Mouse (Mus musculus) layer of hippocampus, adult 9-11 months (tissue): ENCODE results near the gene Pih1d1.
"Not testable (repeated sequence)": the region's sequence is repeated elsewhere in the genome, so short reads cannot be mapped to it uniquely, and the experiment has no call there.

Experiments used
- DNase-seq: peaks from one replicate; pipeline ENCODE4 v3.0.0; 2022

The Pih1d1 gene

DNA sequence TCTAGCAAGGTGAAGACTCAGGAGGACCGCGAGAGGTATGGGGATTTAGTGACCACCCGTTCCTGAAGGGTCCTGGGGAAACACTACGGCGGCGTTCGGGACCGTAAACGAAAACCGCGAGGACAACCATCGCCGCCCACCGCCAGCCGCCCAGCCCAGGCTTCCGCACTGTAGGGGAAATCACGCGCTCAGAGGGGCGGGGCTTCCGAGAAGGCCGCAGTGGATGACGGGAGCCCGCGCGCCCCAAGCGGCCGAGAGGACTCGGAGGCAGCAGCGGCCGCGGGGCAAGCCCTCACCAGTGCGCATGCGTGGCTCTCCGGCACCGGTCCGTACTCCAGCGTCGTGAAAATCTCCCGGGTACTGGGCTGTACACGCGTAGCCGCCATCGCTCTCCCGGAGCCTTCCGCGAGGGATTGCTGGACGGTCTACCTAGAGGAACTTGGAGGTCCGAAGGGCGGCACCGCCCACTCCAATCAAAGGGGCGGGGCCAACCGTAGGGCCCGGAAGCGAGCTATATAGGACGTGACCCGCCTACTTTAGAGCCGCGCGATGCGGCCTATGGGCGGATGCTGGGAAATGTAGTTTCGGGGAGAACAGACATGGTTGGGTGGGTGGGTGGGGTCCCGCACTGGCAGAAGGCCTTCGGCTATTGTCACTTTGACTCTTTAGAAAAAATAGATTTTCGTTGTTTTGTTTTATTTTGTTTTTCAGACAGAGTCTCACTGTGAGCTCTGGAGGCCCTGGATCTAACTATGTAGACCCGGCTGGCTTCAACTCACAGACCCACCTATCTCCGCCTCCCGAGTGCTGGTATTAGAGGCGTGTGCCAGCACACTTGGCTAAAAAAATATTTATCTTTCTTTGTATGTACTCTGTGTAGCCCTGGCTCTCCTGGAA is at the start of gene Pih1d1, which contains the start of gene Aldh16a1:
Pih1d1 (plus strand) TSS at position 208 of the 897 bp plus-strand sequence.
Aldh16a1 (minus strand) TSS at position 489 of the 897 bp plus-strand sequence.
- DNase-seq, result peak; percentile 97

- no peak for DNase-seq
These were observed 49.2 kb upstream of the Pih1d1 start for GRCm38 (mm10) chr7:45104941-45105340.

- DNase-seq, result no peak
These were observed 48.6 kb upstream of the Pih1d1 start for GRCm38 (mm10) chr7:45105491-45105890.

DNA sequence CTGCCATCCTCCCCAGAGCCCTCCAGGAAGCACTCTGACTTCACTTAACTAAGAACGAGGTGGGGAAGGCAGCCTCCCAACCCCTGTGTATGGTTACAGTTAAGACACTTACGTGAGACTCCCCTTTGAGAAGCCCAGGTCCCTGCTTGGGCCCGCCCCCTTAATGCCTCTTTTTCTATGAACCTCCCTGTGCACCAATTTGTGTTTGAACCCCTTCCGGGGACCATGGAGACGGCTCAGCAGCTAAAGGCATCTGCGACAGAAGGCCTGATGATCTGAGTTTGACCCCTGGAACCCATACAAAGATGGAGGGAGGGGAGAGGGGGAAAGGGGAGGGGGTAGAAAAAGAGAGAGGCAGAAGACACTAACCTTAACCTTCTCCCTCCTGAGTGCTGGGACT is 47.7 kb upstream of the Pih1d1 start:
- no peak for DNase-seq

DNA sequence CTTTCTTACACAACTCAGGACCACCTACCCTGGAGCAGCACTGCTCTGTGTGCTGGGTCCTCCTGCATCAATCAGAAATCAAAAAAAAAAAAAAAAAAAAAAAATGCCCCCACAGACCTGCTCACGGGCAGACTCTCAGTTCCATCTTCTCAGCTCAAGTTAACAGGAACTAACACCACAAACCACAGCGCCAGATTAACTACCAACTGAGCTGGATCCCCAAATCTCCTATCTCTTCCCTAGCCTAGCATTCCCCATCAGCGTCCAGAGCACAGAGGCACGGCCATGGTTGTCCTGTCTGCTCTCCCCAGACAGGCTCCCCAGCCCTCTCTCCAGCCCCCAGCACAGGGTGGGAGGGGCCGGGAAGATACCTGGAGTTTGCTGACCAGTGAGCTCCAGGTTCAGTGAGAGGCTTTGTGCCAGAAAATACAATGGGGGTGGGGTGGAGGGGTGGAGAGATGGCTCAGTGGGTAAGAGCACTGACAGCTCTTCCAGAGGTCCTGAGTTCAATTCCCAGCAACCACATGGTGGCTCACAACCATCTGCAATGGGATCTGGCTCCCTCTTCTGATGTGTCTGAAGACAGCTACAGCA is 47.0 kb upstream of the Pih1d1 start:
- no peak for DNase-seq

DNA sequence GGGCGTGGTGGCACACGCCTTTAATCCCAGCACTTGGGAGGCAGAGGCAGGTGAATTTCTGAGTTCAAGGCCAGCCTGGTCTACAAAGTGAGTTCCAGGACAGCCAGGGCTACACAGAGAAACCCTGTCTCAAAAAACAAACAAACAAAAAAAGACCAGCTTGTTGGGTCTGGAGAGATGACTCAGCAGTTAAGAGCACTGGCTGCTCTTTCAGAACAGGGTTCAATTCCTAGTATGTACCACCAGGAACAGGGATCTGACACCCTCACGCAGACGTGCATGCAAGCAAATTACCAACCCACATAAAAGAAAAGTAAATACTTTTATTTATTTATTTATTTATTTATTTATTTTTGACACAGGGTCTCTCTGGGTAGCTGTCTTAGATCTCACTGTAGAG is 44.0 kb upstream of the Pih1d1 start:
- DNase-seq, result not testable (repeated sequence)

GRCm38 (mm10) chr7:45111940-45112339 is 42.2 kb upstream of the Pih1d1 start:
- no peak for DNase-seq

GRCm38 (mm10) chr7:45112529-45112928 is 41.6 kb upstream of the Pih1d1 start:
- DNase-seq, result no peak

DNA sequence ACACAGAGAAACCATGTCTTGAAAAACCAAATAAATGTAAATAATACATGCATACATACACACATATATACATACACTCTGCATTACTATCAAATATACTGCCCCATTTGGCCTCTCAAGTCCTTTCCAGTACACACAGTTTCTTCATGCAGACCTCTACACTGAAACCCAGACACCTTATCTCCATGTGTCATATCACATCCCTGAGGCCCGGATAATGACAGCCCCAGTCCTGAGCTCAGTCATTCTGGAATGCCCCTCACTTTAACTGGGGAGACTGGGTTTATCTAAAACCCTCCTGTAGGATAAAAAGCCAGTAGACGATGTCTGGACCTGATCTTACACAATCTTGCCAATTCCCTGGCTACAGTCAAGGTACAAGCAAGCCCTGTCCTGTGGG is 40.6 kb upstream of the Pih1d1 start:
- DNase-seq, result no peak

DNA sequence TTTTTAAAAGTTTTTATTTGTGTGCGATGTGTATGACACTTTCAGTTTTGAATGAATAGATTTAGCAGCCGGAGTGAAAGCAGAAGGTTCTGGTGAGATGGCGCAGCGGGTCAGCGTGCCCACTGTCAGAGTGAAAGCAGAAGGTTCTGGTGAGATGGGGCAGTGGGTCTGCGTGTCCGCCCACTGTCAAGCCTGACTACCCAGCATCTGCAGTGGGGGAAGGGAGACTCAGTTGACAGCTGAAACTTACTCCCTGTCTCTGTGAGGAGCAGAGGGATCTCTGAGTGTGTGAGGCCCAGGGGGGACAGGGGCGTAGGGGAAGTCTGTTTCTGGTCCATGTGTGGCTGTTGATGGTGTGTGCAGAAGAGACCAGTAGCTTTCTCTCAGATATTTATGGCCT is 36.5 kb upstream of the Pih1d1 start:
- peak; percentile 39 for DNase-seq

GRCm38 (mm10) chr7:45118336-45118735 is 35.8 kb upstream of the Pih1d1 start:
- DNase-seq, result no peak

DNA sequence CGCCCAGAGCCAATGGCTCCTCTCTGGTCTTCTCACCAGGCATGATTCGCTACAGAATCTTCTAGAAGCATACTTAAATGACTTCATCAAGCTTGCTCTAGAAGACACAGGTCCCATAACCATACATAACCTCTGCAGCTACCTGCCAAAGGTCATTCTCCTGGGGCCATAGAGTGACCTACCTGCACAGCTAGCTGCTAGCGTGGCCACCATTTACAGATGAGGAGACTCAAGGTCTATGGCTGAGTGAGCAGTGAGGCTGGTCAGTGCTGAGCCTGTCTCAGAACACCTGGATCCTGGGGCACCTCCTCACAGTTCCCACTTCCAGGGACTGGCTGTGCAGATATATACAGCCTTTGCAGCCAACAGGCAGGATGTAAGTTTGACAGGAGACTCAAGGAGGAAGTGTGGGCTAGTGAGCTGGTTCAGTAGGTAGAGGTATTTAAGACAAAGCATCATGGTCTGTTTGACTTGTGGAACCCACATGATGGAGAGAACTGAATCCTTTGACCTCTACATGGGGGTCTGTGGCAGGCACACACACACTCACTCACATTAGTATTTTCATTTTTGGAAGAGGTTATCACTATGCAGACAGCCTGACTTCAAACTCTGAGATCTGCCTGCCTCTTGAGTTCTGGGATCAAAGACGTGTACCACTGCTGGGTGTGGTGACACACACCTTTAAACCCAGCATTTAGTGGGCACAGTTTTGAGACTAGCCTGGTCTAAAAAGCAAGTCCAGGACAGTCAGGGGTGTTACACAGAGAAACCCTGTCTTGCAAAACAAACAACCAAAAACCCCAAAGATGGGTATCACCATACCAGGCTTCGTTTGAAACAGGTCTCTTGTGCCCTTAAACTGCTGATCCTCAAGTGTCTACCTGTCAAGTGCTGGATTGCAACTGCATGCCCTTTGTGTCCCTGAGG is 34.1 kb upstream of the Pih1d1 start:
- DNase-seq, result peak; percentile 4

DNA sequence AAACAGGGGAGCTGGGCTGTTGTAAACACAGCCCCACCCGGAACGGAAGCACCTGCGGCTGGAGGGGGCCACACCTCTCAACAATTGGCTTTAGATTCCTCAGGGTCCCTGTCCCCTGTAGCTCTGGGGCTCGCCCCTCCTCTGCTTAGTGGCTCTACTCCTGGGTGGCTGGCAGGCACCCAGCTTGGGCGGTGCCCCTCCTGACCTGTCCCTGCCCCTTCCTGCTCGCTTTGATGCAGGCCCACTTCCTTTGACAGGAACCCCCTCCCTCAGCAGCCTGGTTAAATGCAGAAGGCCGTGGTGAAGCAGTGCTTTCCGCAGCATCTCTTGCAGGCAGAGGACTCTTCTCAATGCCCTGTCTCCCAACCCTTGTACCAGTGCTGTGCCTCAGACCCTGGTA is 32.7 kb upstream of the Pih1d1 start:
- no peak for DNase-seq

DNA sequence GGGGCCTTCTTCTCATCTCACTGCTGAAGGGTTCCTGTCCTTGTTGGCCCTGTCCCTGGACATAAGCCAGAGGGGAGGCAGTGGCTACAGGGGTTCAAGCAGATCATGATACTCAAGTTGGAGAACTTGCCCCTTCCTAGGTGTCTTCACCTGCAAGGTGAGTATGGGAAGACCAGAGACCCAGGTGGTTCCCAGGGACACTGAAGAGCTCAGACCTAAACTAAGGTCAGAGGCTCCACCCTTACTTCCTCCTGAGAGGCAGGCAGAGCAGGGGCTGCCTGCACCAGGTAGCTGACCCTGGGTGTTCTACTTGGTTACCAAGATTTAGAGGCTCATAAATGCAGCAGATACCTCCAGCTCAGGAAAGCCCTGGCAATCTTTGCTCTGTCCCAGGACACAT is 32.1 kb upstream of the Pih1d1 start:
- no peak for DNase-seq

GRCm38 (mm10) chr7:45122561-45123185 is 31.4 kb upstream of the Pih1d1 start:
- DNase-seq, result no peak

- DNase-seq, result no peak
These were observed 30.9 kb upstream of the Pih1d1 start for GRCm38 (mm10) chr7:45123186-45123570.

DNA sequence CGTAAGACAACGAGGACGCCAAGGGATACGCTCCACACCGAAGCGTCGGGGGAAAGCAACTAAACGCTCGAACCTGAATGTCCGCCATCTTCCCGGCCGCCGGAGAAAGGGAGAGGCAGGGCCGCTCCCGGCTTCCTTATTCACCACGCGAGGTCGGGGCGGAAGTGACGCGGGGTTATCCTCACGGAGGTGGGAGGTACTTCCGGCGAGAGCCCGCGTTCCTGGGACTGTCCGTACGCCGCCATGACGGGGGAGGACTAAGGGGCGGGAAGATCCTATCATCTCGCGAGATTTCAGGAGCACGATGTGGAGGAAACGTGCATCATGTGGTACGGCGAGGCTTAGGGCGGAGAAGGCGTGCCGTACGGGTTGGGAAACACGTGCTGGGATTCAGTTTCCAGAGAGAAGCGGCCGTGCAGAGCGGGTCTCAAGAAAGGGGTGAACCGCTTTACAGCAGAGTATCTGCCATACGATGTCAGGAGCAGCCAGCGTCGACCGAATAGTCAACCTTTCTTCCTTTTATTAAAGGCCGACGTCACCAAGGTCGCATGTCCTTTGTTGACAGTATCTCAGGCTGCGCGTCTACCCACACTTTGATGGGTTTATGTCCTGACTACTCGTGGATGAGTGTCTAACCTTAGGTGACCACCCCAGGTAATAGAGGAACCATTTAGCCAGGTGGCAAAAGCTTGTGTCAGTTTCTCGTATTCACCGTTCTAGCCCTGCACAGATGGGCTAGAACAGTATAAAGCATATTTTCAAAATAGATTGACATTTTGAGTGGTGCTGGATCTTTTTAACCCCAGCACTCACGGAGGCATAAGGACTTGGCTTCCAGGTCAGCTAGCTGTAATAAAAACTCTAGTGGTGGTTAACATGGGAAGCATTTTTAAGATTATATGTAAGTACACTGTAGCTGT is 29.6 kb upstream of the Pih1d1 start, which contains the start of gene Rps11:
Rps11 (minus strand) TSS at position 216 of the 920 bp plus-strand sequence.
- peak; percentile 99 for DNase-seq

GRCm38 (mm10) chr7:45125144-45125600 is 28.9 kb upstream of the Pih1d1 start:
- no peak for DNase-seq

- not testable (repeated sequence) for DNase-seq
These were observed 28.5 kb upstream of the Pih1d1 start for GRCm38 (mm10) chr7:45125649-45126048.

DNA sequence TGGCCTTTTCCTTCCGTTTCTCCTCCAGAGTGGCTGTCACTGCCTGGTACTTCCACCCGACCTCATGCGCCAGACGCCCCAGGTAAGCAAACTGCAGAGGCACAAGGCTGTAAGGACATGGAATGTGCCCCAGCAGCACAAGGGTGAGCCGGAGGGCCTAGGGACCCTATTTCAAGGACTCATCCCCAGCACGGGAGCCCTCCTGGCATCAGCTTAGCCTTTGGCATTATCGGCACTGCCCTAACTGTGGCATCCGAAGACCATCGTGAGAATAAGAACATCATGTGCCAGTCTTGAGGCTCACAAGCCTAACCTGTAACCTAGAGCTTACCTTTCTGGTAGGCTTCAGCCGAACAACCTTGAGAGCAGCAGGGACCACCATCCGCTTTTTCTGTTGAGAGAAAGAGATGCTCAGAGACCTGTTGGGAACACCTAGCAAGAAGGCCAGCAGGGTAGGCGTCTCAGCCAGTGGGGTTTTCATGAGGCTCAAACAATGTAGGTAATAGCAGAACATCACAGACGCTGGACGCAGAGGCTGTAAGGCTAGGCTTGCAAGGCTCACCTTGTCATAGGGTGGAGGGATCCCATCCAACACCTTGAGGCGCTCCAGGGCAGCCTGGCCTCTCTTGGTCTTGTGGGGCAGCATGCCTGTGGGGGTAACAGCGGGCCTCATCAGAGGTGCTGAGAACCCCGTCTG is 27.8 kb upstream of the Pih1d1 start:
- DNase-seq, result no peak
